Mouse (Mus musculus) retina, postnatal 1 day (tissue): ENCODE measurements around the gene Ccdc34.

Experiments used
- DNase-seq: peaks from one replicate; pipeline ENCODE4 v3.0.0-alpha.2; 2012

Ccdc34 gene

DNA sequence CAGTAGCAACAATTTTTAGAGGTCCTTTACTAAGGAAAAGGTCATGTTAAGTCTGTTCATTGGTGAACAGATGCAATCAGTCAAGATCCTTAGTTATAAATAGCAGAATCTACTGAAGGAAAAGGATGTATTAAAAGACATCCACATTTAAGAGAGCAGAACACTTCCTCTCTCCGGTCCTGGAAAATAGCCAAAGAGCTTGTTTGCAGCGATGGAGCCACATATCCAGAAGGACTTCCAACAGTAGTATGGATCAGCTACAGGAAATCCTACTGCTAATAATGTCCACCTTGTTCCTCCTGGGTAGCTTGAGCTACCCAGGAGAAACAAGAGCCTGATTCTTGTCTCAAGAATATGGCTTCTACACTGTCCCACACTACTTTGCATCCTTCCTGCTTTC lies 205.2 kb downstream of the Ccdc34 start:
- DNase-seq, result no peak
